Mouse (Mus musculus): ENCODE measurements at regions not wholly inside any gene's neighbourhood (a gene's known extent, or its start where the extent isn't known, plus 50 kb on each side); places are given as distances from the start of the nearest gene placed in this dataset.

DNA sequence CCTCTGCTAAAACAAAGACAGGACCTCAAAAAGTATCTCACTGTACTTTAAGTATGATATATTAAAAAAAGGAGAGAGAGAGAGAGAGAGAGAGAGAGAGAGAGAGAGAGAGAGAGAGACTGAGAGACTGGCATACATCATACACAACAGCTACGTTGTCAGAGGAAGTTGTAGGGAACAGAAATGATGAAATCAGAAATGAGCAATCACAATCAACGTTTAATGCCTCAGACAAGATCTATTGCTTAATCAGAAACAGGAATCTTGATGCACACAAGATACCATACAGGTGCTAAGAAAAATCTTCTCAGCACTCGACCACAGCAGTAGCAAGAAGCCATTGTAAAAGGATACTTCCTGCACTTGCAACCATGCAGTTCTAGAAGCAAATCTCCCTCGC lies 424.9 kb upstream of the B430305J03Rik start:
- no peak for TF ChIP-seq CTCF (IDR thresholded peaks at IDR 0.05; ENCODE audit: low read depth)
- TF ChIP-seq EP300 (IDR thresholded peaks at IDR 0.05; ENCODE audit: low read depth) = no peak
